Mouse (Mus musculus): ENCODE data around the gene Galnt2.

- TF ChIP-seq CTCF (IDR thresholded peaks at IDR 0.05; ENCODE audit: borderline replicate concordance, control insufficient read depth, extremely low read depth, insufficient read depth, low read length, poor library complexity) (peak; percentile 35; the same call in 1 of the 2 replicates), POLR2A (IDR thresholded peaks at IDR 0.05; ENCODE audit: control insufficient read depth, extremely low read depth, insufficient read depth, low read length, poor library complexity) (peak; percentile 44; the same call in 1 of the 2 replicates)
Observed at GRCm38 (mm10) chr8:124273606-124274218, 42.5 kb downstream of the Galnt2 start.
